Mouse (Mus musculus): Measurements from ENCODE around the gene Chrne. TPM values are rescaled to one million over a fixed set of nuclear protein-coding genes. Genes with fewer than 3 reads are reported as not detected.

Chrne gene
- polyA plus RNA-seq, 1 experiment: 0.10 TPM

GRCm38 (mm10) chr11:70637764-70638163 is 18.7 kb upstream of the Chrne start:
- no peak overlapping the region for H3K4me3 ChIP-seq (replicated peaks; ENCODE audit: insufficient read depth, low read depth, low read length)
- no peak for DNase-seq
- WGBS: 94% methylated on average over 1 of the region's 1 CpGs
- no peak for TF ChIP-seq CTCF (IDR thresholded peaks at IDR 0.05; ENCODE audit: borderline replicate concordance, insufficient read depth, low read depth, low read length)
- no peak for TF ChIP-seq POLR2A (IDR thresholded peaks at IDR 0.05; ENCODE audit: borderline replicate concordance, insufficient read depth, low read length)
- no peak overlapping the region for H3K27ac ChIP-seq (ENCODE audit: insufficient read depth, low read length)
- no peaks in the 10 kb centered on the region for H3K4me1 ChIP-seq (ENCODE audit: control insufficient read depth, insufficient read depth, low read length)
- no peaks in the 10 kb centered on the region for H3K27me3 ChIP-seq (ENCODE audit: control insufficient read depth, insufficient read depth, low read length)

- DNase-seq: no peak
- no peak for TF ChIP-seq POLR2A (IDR thresholded peaks at IDR 0.05; ENCODE audit: borderline replicate concordance, insufficient read depth, low read length)
- Histone ChIP-seq H3K4me1 (ENCODE audit: control insufficient read depth, insufficient read depth, low read length) (no peaks in the 10 kb centered on the region), H3K4me3 (replicated peaks; ENCODE audit: insufficient read depth, low read depth, low read length) (no peak overlapping the region), H3K27ac (ENCODE audit: insufficient read depth, low read length) (no peak overlapping the region), H3K27me3 (ENCODE audit: control insufficient read depth, insufficient read depth, low read length) (no peaks in the 10 kb centered on the region)
- WGBS: 70% methylated on average over 4 of the region's 4 CpGs
These were observed 16.6 kb upstream of the Chrne start for GRCm38 (mm10) chr11:70635601-70636000.

DNA sequence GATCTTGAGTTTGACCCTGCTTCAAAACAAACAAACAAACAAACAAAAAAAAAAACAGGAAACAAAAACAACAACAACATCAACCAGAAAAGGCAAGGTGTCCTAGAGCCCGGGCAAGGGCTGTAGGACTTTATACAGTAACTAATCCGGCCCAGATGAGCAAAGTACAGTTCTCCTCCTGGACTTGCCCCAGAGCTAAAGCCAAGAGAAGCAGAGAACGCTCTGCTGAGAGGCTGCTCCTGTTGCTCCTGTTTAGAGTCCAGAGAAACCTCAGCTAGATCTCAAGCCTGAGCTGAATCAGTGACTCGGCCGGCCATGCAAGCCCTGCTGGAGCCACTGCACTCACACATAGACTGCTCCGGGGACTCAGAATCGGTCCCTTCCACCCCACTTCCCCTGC is 11.1 kb upstream of the Chrne start:
- 69% methylated on average over 7 of the region's 7 CpGs for WGBS
- Histone ChIP-seq H3K27ac (ENCODE audit: insufficient read depth, low read length) (no peak overlapping the region), H3K27me3 (ENCODE audit: control insufficient read depth, insufficient read depth, low read length) (no peaks in the 10 kb centered on the region), H3K4me3 (replicated peaks; ENCODE audit: insufficient read depth, low read depth, low read length) (no peak overlapping the region), H3K4me1 (ENCODE audit: control insufficient read depth, insufficient read depth, low read length) (no peaks in the 10 kb centered on the region)
- TF ChIP-seq CTCF (IDR thresholded peaks at IDR 0.05; ENCODE audit: borderline replicate concordance, insufficient read depth, low read depth, low read length): no peak
- TF ChIP-seq POLR2A (IDR thresholded peaks at IDR 0.05; ENCODE audit: borderline replicate concordance, insufficient read depth, low read length): no peak
- DNase-seq: no peak

DNA sequence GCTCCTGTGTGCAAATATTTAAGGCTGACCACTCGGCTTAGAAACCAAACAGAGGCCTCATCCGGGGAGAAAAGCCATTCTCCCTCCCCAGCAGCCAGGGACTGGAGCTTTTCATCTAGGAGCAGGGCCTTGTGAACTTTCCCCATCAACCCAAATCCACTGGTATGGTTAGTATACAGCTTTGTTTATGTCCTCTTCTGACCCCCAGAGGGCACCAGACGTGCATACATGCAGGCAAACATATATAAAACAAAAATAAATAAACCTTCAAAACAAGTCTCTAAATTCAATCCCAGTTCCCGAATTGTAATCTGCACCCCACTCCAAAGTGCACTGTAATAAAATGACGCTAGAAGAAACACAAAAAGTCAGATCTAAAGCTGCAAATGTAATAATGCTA is 10.5 kb upstream of the Chrne start:
- H3K4me3 ChIP-seq (replicated peaks; ENCODE audit: insufficient read depth, low read depth, low read length): no peak overlapping the region
- no peaks in the 10 kb centered on the region for H3K4me1 ChIP-seq (ENCODE audit: control insufficient read depth, insufficient read depth, low read length)
- TF ChIP-seq POLR2A (IDR thresholded peaks at IDR 0.05; ENCODE audit: borderline replicate concordance, insufficient read depth, low read length) (no peak), CTCF (IDR thresholded peaks at IDR 0.05; ENCODE audit: borderline replicate concordance, insufficient read depth, low read depth, low read length) (peak; percentile 31; the same call in 1 of the 2 replicates)
- 54% methylated on average over 5 of the region's 5 CpGs for WGBS
- no peaks in the 10 kb centered on the region for H3K27me3 ChIP-seq (ENCODE audit: control insufficient read depth, insufficient read depth, low read length)
- H3K27ac ChIP-seq (ENCODE audit: insufficient read depth, low read length): no peak overlapping the region
- no peak for DNase-seq

GRCm38 (mm10) chr11:70628431-70628830 is 9.4 kb upstream of the Chrne start:
- 68% methylated on average over 2 of the region's 2 CpGs for WGBS
- no peak overlapping the region for H3K4me3 ChIP-seq (replicated peaks; ENCODE audit: insufficient read depth, low read depth, low read length)
- no peak for DNase-seq
- TF ChIP-seq CTCF (IDR thresholded peaks at IDR 0.05; ENCODE audit: borderline replicate concordance, insufficient read depth, low read depth, low read length) (no peak), POLR2A (IDR thresholded peaks at IDR 0.05; ENCODE audit: borderline replicate concordance, insufficient read depth, low read length) (no peak)
- no peaks in the 10 kb centered on the region for H3K27me3 ChIP-seq (ENCODE audit: control insufficient read depth, insufficient read depth, low read length)
- H3K27ac ChIP-seq (ENCODE audit: insufficient read depth, low read length): no peak overlapping the region
- no peaks in the 10 kb centered on the region for H3K4me1 ChIP-seq (ENCODE audit: control insufficient read depth, insufficient read depth, low read length)

DNA sequence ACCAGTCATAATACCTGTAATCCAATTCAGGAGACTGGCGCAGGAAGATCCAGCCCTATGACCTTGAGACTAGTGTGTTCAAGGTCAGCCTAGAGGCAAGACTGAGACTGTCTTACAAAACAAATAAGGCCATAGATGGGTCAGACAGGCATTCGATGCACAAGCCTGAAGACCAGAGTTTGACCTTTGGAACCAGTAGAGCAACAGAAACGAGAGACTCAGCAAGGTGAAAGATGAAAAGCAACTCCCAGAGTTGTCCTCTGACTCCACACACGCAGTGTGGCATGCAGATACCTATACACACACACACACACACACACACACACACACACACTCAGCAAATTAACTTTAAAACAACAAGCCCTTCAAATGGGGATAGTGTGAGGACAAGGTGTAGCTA is 7.9 kb upstream of the Chrne start:
- DNase-seq: no peak
- 76% methylated on average over 4 of the region's 4 CpGs for WGBS
- H3K27me3 ChIP-seq (ENCODE audit: control insufficient read depth, insufficient read depth, low read length): no peaks in the 10 kb centered on the region
- no peak overlapping the region for H3K4me3 ChIP-seq (replicated peaks; ENCODE audit: insufficient read depth, low read depth, low read length)
- no peak overlapping the region for H3K27ac ChIP-seq (ENCODE audit: insufficient read depth, low read length)
- H3K4me1 ChIP-seq (ENCODE audit: control insufficient read depth, insufficient read depth, low read length): no peaks in the 10 kb centered on the region
- no peak for TF ChIP-seq CTCF (IDR thresholded peaks at IDR 0.05; ENCODE audit: borderline replicate concordance, insufficient read depth, low read depth, low read length)
- no peak for TF ChIP-seq POLR2A (IDR thresholded peaks at IDR 0.05; ENCODE audit: borderline replicate concordance, insufficient read depth, low read length)

GRCm38 (mm10) chr11:70625473-70625872 is 6.5 kb upstream of the Chrne start:
- 23% methylated on average over 4 of the region's 4 CpGs for WGBS
- TF ChIP-seq POLR2A (IDR thresholded peaks at IDR 0.05; ENCODE audit: borderline replicate concordance, insufficient read depth, low read length) (no peak), CTCF (IDR thresholded peaks at IDR 0.05; ENCODE audit: borderline replicate concordance, insufficient read depth, low read depth, low read length) (peak; percentile 64)
- H3K27me3 ChIP-seq (ENCODE audit: control insufficient read depth, insufficient read depth, low read length): no peaks in the 10 kb centered on the region
- no peaks in the 10 kb centered on the region for H3K4me1 ChIP-seq (ENCODE audit: control insufficient read depth, insufficient read depth, low read length)
- H3K4me3 ChIP-seq (replicated peaks; ENCODE audit: insufficient read depth, low read depth, low read length): no peak overlapping the region
- DNase-seq: no peak
- no peak overlapping the region for H3K27ac ChIP-seq (ENCODE audit: insufficient read depth, low read length)

DNA sequence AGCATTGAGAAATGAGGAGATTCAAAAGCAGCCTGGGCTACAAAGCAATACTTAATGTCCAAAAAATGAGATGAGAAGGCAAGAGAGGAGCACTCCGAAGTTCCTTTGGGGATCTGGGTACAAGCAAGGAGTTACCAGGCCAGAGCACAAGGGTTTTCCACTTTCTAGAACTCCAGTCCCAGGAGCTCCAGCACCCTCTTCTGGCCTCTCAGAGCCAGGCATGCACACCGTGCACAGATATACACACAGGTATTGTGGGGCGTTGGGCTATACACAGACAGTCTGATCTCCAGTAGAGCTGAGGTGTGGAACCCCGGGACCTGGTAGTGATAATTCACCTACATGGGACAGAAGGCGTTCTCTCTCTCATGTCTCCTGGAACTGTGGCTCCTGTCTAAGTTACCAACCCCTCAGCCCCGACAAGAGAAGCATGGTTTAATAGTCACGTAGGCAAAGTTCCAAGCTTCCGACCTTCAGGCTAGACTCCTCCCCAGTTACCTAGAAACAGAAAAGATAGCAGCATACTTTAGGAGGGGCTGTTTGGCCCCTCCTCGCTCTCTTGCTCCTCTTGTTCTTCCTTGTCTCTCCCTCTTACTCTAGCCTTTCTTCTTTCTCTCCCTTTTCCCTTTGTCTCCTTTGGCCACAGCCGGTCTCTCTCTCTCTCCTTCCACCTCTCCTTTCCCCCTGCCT is 4.2 kb upstream of the Chrne start:
- TF ChIP-seq POLR2A (IDR thresholded peaks at IDR 0.05; ENCODE audit: borderline replicate concordance, insufficient read depth, low read length): no peak
- TF ChIP-seq CTCF (IDR thresholded peaks at IDR 0.05; ENCODE audit: borderline replicate concordance, insufficient read depth, low read depth, low read length): no peak
- Histone ChIP-seq H3K27me3 (ENCODE audit: control insufficient read depth, insufficient read depth, low read length) (no peaks in the 10 kb centered on the region), H3K4me1 (ENCODE audit: control insufficient read depth, insufficient read depth, low read length) (no peaks in the 10 kb centered on the region), H3K4me3 (replicated peaks; ENCODE audit: insufficient read depth, low read depth, low read length) (no peak overlapping the region), H3K27ac (ENCODE audit: insufficient read depth, low read length) (no peak overlapping the region)
- no peak for DNase-seq
- WGBS: 71% methylated on average over 10 of the region's 10 CpGs

Measured in cerebellum, adult 2 months (tissue).